Mouse (Mus musculus) T-helper 1 cell (primary cell): Measurements from ENCODE around the gene Hnrnpk.
"Not testable (repeated sequence)": the region's sequence is repeated elsewhere in the genome, so short reads cannot be mapped to it uniquely, and the experiment has no call there.

Experiments used
- in situ Hi-C: fragments of 300-600 bp; cut with MboI, MseI; formaldehyde crosslinking; loops from one replicate; pipeline ENCODE4 v1.15.1; 2025; ENCODE audit warnings: high pct_unique_total_duplicates

Gene Hnrnpk

GRCm38 (mm10) chr13:58389324-58389951 is 13.7 kb downstream of the Hnrnpk start:
- in situ Hi-C loops = loop anchor here (5.0 to 10.0 kb wide), 2 partner anchors 232 to 265 kb away; partner anchors contain the start of genes Hnrnpa0 and Idnk

- in situ Hi-C loops = loop anchor here (5.0 to 10.0 kb wide), 2 partner anchors 231 to 264 kb away; partner anchors contain the start of genes Hnrnpa0 and Idnk
Observed at GRCm38 (mm10) chr13:58388379-58388778, 14.8 kb downstream of the Hnrnpk start.

- in situ Hi-C loops = loop anchor here (5.0 to 10.0 kb wide), 2 partner anchors 231 to 263 kb away; partner anchors contain the start of genes Hnrnpa0 and Idnk
Observed at GRCm38 (mm10) chr13:58387948-58388347, 15.2 kb downstream of the Hnrnpk start.

GRCm38 (mm10) chr13:58385547-58385920 is 17.6 kb downstream of the Hnrnpk start:
- in situ Hi-C loops = loop anchor here (5.0 to 10.0 kb wide), 2 partner anchors 228 to 261 kb away; partner anchors contain the start of genes Hnrnpa0 and Idnk

- in situ Hi-C loops = loop anchor here (5.0 to 10.0 kb wide), 2 partner anchors 228 to 260 kb away; partner anchors contain the start of genes Hnrnpa0 and Idnk
Observed at GRCm38 (mm10) chr13:58384779-58385546, 18.2 kb downstream of the Hnrnpk start, which contains the start of gene 2210016F16Rik. 2210016F16Rik (minus strand) TSS chr13:58385225.

- in situ Hi-C loops = loop anchor here (10.0 kb wide), 1 partner anchor 260 kb away; the partner anchor contains the start of gene Hnrnpa0
Observed at GRCm38 (mm10) chr13:58384371-58384770, 18.8 kb downstream of the Hnrnpk start.

GRCm38 (mm10) chr13:58373153-58373470 is 30.0 kb downstream of the Hnrnpk start:
- in situ Hi-C loops = no loop called here

- in situ Hi-C loops = no loop called here
Observed at GRCm38 (mm10) chr13:58372278-58373152, 30.6 kb downstream of the Hnrnpk start.

GRCm38 (mm10) chr13:58368835-58369234 is 34.3 kb downstream of the Hnrnpk start:
- in situ Hi-C loops = no loop called here

GRCm38 (mm10) chr13:58367641-58368040 is 35.5 kb downstream of the Hnrnpk start:
- in situ Hi-C loops = no loop called here

GRCm38 (mm10) chr13:58366373-58366772 is 36.8 kb downstream of the Hnrnpk start:
- in situ Hi-C loops = no loop called here

- in situ Hi-C loops = not testable (repeated sequence)
Observed at GRCm38 (mm10) chr13:58365179-58365578, 38.0 kb downstream of the Hnrnpk start.

GRCm38 (mm10) chr13:58364353-58365175 is 38.6 kb downstream of the Hnrnpk start:
- in situ Hi-C loops = no loop called here

- in situ Hi-C loops = no loop called here
Observed at GRCm38 (mm10) chr13:58359304-58359653, 43.9 kb downstream of the Hnrnpk start.

- in situ Hi-C loops = no loop called here
Observed at GRCm38 (mm10) chr13:58358629-58359303, 44.4 kb downstream of the Hnrnpk start, which contains the start of gene Kif27. Kif27 (minus strand) TSS chr13:58359122.

- in situ Hi-C loops = no loop called here
Observed at GRCm38 (mm10) chr13:58352996-58353395, 50.1 kb downstream of the Hnrnpk start.

GRCm38 (mm10) chr13:58350606-58351005 is 52.5 kb downstream of the Hnrnpk start:
- in situ Hi-C loops = no loop called here

GRCm38 (mm10) chr13:58344505-58344904 is 58.6 kb downstream of the Hnrnpk start:
- in situ Hi-C loops = loop anchor here (25.0 kb wide), 1 partner anchor 668 kb away; no protein-coding TSS in a partner anchor
